Mouse (Mus musculus) forebrain, embryonic 16.5 days (tissue): Measurements from ENCODE around the gene Gm20388. TPM values are rescaled to one million over a fixed set of nuclear protein-coding genes. Genes with fewer than 3 reads are reported as not detected.

ENCODE experiments used
- ATAC-seq: fragments of 200-750 bp; cut with Nextera tagmentation; 2 replicates; pipeline ENCODE4 v1.8.0; 2017; ENCODE audit warnings: mild to moderate bottlenecking, moderate library complexity
- H3K27ac ChIP-seq: fragments of 300-500 bp; sonication (generic); 2 replicates; pipeline ENCODE4 v1.5.1; 2014; ENCODE audit warnings: low read length, control low read depth
- H3K27me3 ChIP-seq: fragments of 300-500 bp; sonication (generic); replicated peaks from 2 replicates; pipeline ENCODE4 v1.6.1; 2014; ENCODE audit warnings: low read length; ENCODE audit not compliant: control insufficient read depth, insufficient read depth
- H3K36me3 ChIP-seq: fragments of 300-500 bp; sonication (generic); 2 replicates; pipeline ENCODE4 v1.6.1; 2014; ENCODE audit not compliant: control insufficient read depth, insufficient read depth
- H3K4me1 ChIP-seq: fragments of 300-500 bp; sonication (generic); replicated peaks from 2 replicates; pipeline ENCODE4 v1.6.1; 2014; ENCODE audit warnings: low read length; ENCODE audit not compliant: control insufficient read depth, insufficient read depth
- H3K4me2 ChIP-seq: fragments of 300-500 bp; sonication (generic); 2 replicates; pipeline ENCODE4 v1.6.1; 2014; ENCODE audit warnings: mild to moderate bottlenecking, low read length, control low read depth
- H3K4me3 ChIP-seq: fragments of 300-500 bp; sonication (generic); replicated peaks from 2 replicates; pipeline ENCODE4 v1.5.1; 2014; ENCODE audit warnings: mild to moderate bottlenecking, low read length, control low read depth
- H3K9ac ChIP-seq: fragments of 300-500 bp; sonication (generic); replicated peaks from 2 replicates; pipeline ENCODE4 v1.6.1; 2014; ENCODE audit warnings: low read depth, low read length, control low read depth
- H3K9me3 ChIP-seq: fragments of 300-500 bp; sonication (generic); 2 replicates; pipeline ENCODE4 v1.6.1; 2016; ENCODE audit warnings: low read length; ENCODE audit not compliant: control insufficient read depth
- WGBS: fragments of 180-500 bp; shearing (Covaris S2); extraction: QIAGEN DNeasy Blood & Tissue Kit; methylation state at CpG from one replicate; pipeline ENCODE4 v1.1.7; 2014; 5-methylcytosine and 5-hydroxymethylcytosine counted together
- polyA plus RNA-seq: library from polyadenylated mRNA; unstranded; fragments of >200 nt; fragmentation: Nextera tagmentation; extraction: Ambion mirVana; gene quantifications from 2 replicates; pipeline ENCODE4 v1.2.1, GENCODE M21; 2015

The Gm20388 gene
- polyA plus RNA-seq, 1 experiment from 2014 or later, result 4.7 TPM

DNA sequence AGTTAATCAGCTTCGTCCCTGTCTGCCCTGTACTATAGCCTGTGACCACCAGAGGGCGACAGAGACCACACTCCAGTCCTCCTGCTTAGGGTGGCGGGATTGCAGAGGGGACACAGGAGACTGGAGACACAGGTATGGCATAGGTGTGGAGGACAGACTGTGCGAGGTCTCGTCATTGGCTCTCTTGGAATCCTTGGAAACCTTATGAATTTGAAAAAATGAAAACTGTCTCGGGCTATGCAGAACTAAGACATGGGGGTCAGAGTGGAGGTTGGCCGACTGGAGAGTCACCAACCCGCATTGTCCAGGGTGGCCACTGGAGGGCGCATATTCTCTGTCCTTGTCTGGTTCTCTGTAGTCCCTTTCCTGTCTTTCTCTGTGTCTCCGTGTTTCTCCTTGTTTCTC, 268.4 kb downstream of the Gm20388 start:
- no peak overlapping the region for H3K4me3 ChIP-seq
- WGBS, result 0% methylated on average over 10 of the region's 10 CpGs
- no peaks in the 10 kb centered on the region for H3K27me3 ChIP-seq
- no peaks in the 10 kb centered on the region for H3K36me3 ChIP-seq
- H3K4me2 ChIP-seq, result peak overlapping the region; percentile 37
- peak; percentile 79 for ATAC-seq
- no peak overlapping the region for H3K9ac ChIP-seq
- H3K4me1 ChIP-seq, result peaks cover 33% of the 10 kb centered on the region
- no peaks in the 10 kb centered on the region for H3K9me3 ChIP-seq
- 0 out of 2 replicates have a peak overlapping the region, but pooled peaks have one; percentile 5 for H3K27ac ChIP-seq

DNA sequence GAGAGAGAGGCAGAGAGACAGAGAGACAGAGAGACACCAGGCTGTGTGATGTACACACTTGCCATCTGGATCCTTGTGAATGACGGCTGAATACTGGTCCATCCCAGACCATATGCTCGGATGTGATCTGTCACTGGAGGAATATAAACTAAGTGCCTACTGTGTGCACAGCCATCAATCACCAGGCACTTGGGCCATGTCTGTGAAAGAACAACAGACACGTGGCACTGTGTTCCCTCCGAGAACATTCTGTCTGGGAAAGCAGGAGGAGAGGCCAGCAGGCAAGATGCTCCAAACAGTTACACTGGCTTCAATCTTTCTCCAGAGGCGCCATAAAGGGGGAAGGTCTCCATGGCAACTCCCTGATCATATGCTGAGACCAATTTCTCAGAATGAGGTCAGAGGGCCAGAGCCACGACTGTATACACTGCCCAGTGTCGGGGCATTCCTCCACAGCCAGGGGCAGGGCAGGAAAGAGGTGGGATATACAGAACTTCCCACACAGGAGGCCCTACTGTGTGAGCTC, 269.9 kb downstream of the Gm20388 start:
- H3K27me3 ChIP-seq, result no peaks in the 10 kb centered on the region
- H3K9ac ChIP-seq, result no peak overlapping the region
- H3K4me2 ChIP-seq, result no peak overlapping the region
- H3K4me3 ChIP-seq, result no peak overlapping the region
- peaks cover 45% of the 10 kb centered on the region for H3K4me1 ChIP-seq
- no peak for ATAC-seq
- WGBS, result 34% methylated on average over 7 of the region's 7 CpGs
- H3K27ac ChIP-seq, result no peak overlapping the region
- no peaks in the 10 kb centered on the region for H3K9me3 ChIP-seq
- no peaks in the 10 kb centered on the region for H3K36me3 ChIP-seq

DNA sequence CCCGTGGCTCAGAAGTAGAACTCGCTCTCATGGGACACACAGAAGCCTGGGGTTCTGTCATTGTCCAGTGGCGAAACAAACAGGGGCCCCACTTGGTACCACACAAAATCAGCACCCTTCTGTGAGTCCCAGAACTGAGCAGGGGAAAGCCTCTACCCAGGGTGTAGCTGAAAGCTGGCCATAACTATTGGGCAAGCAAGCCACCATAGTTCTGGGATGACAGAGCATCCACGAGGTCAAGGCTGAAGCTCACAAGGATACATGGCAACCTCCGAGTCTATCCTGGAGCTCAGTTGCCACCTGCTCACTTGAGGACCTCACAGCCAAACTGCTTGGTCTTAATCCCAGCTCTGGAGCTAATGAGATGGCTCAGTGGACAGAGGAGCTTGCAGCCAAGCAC, 270.6 kb downstream of the Gm20388 start:
- Histone ChIP-seq H3K27ac (no peak overlapping the region), H3K9ac (no peak overlapping the region), H3K4me3 (no peak overlapping the region), H3K9me3 (no peaks in the 10 kb centered on the region), H3K4me1 (peaks cover 48% of the 10 kb centered on the region), H3K36me3 (no peaks in the 10 kb centered on the region), H3K4me2 (no peak overlapping the region), H3K27me3 (no peaks in the 10 kb centered on the region)
- WGBS, result 86% methylated on average over 5 of the region's 5 CpGs
- no peak for ATAC-seq

DNA sequence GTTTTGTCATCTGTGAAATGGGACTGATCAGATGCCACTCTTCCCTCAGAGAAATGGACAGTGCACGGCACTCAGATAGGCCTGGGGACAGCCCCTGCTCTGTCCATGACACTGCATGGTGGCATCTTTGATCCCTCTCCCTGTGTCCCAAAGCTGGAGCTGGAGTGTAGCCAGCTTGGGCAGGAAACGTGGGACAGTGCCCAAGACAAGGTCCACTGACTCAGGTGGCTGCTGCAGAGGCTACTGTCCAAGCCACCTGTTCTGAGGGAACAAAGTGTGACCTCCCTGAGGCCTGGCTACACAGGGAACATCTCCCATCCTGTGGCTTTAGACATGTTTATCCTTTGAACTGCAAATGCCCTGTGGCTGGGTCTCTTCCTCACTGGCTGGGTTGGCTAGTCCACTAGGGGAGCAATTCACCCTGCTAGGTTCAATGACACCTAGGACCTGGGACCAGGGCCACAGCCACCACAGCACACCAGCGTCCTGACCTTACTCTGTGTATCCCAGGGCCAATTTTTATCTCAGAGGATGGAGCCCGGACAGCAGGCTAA, 271.3 kb downstream of the Gm20388 start:
- Histone ChIP-seq H3K4me2 (no peak overlapping the region), H3K36me3 (no peaks in the 10 kb centered on the region), H3K9me3 (no peaks in the 10 kb centered on the region), H3K27me3 (no peaks in the 10 kb centered on the region), H3K4me1 (peaks cover 46% of the 10 kb centered on the region), H3K4me3 (no peak overlapping the region), H3K27ac (no peak overlapping the region), H3K9ac (no peak overlapping the region)
- no peak for ATAC-seq
- 83% methylated on average over 4 of the region's 4 CpGs for WGBS

DNA sequence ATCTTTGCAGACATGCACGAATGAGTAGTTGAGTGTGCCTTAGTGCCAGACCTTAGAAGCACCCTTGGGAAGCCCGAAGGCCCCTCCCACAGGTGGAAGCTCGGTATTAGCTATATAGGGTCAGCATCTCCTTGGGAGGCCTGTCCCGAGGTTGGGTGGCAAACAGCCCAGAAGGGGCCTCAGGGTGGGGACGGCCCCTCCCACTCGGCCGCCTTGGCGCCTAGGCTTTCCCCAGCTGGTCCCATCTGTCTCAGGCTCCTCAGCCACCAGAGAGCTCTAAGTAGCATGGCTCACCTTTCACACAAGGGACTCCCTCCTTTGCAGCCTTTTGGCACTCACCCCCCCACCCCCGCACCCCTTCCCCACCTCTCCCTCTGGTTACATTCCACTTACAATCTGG, 273.7 kb downstream of the Gm20388 start:
- Histone ChIP-seq H3K27me3 (no peaks in the 10 kb centered on the region), H3K4me2 (no peak overlapping the region), H3K27ac (no peak overlapping the region), H3K4me3 (no peak overlapping the region), H3K4me1 (peaks cover 28% of the 10 kb centered on the region), H3K9me3 (no peaks in the 10 kb centered on the region), H3K36me3 (no peaks in the 10 kb centered on the region), H3K9ac (no peak overlapping the region)
- WGBS, result 34% methylated on average over 9 of the region's 9 CpGs
- ATAC-seq, result no peak

DNA sequence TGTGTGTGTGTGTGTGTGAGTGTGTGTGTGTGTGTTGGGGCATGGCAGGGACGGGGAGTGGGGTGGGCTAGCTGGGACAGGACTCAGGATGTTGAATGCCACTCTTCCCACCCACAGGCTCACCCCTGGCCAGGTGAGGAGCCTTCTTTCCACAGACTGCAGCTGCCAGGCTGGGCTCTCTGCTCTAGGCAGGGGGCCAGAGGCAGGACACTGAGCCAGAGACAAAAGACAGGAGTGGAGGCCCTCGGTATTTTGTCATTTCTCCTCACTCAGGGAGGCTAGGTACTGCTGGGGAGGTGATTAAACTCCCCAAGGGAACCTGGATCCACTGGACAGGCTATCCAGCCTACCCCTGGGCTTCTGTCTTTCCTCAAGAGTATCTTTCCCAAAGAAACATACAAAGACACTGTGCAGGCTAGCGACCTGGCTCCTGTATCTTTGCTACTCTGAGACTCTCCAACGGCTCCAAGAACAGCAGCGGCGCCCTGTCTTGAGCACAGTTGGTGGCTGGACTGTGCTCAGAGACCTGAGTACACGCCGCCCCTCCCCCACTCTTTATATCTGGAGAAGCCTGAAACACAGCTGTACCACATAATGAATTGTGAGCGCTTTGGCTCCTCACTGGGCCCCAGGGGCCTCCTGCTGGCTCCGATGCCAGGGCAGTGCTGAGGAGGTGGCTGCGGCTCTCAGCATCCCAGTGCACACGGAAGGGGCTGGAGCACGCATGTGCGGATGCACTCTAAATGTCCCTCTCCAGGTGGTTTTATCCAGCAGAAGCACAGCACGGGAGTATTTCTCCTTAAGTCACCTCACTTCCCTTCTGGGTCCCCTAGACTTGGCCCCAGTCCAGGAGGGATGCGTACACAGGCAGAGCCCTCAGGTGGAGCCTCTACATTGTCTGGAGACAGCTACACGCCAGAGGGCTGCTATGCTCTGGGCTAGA, 274.5 kb downstream of the Gm20388 start:
- ATAC-seq, result peak; percentile 46
- Histone ChIP-seq H3K4me2 (no peak overlapping the region), H3K9me3 (no peaks in the 10 kb centered on the region), H3K4me1 (peaks cover 28% of the 10 kb centered on the region), H3K27me3 (no peaks in the 10 kb centered on the region), H3K4me3 (no peak overlapping the region), H3K9ac (no peak overlapping the region), H3K36me3 (no peaks in the 10 kb centered on the region), H3K27ac (no peak overlapping the region)
- WGBS, result 11% methylated on average over 17 of the region's 17 CpGs

DNA sequence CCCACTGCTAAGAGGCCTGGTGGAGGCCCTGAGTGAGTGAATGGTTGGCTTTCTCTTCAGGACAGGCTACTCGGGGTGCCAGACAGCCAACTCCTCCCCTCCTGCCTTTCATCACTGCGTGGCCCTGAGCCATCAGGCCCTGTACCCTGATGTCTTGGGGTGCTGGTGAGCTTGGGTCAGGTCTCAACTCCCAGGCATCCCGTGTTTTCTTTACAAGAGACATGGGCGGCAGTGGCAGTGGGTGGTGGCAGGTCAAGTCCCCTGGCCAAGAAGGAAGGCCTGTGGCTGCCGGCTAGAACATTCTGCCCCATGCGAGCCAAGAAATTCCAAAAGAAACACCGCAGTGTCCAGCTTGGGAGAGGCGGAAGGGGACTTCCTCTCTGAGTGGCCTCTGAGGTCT, 275.8 kb downstream of the Gm20388 start:
- no peaks in the 10 kb centered on the region for H3K9me3 ChIP-seq
- no peak overlapping the region for H3K4me3 ChIP-seq
- no peak overlapping the region for H3K27ac ChIP-seq
- peak; percentile 10; the same call in 1 of the 2 replicates for ATAC-seq
- peaks cover 33% of the 10 kb centered on the region for H3K4me1 ChIP-seq
- no peaks in the 10 kb centered on the region for H3K36me3 ChIP-seq
- H3K9ac ChIP-seq, result no peak overlapping the region
- WGBS, result 60% methylated on average over 8 of the region's 8 CpGs
- H3K27me3 ChIP-seq, result no peaks in the 10 kb centered on the region
- no peak overlapping the region for H3K4me2 ChIP-seq

DNA sequence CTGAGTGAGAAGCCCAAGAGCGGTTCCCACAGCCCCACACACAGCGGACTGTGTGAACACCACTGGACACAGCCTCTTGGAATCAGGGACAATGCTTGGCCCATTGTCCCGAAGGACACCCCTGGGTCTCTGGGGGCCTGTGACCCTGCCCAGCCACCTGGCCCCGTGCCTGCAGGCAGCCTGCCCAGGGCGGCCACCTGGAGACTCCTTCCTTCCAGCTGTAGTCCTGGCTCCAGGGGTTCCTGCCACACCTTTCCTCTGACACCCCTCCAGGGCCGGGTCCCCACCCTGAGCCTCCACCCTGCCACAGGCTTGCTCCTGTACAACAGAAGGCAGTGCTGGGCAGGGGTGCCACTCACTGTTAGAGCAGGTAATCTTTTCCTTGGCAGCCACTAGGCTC, 277.9 kb downstream of the Gm20388 start:
- Histone ChIP-seq H3K9me3 (no peaks in the 10 kb centered on the region), H3K4me1 (peaks cover 35% of the 10 kb centered on the region), H3K27ac (no peak overlapping the region), H3K27me3 (no peaks in the 10 kb centered on the region), H3K9ac (no peak overlapping the region), H3K4me2 (no peak overlapping the region), H3K36me3 (no peaks in the 10 kb centered on the region), H3K4me3 (no peak overlapping the region)
- 85% methylated on average over 6 of the region's 6 CpGs for WGBS
- ATAC-seq, result no peak

DNA sequence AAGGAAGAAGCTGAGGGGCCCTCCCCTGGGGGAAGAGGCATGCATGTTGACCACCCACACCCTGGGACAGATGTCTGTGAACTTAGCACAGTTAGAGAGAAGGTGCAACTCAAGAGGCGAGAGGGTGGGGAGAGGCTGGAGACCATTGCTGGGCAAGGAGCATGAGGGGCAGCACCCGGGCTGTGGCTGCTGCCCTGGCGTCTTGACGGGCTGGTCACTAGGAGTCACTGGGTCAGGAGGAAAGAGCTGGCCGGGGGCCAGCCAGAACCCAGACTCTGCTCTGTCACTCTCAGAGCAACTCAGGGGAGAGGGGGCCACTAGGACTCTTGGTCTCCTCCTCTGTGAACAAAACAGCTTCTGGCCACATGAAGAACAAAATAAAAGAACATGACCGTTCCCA, 278.8 kb downstream of the Gm20388 start:
- H3K36me3 ChIP-seq, result no peaks in the 10 kb centered on the region
- no peak overlapping the region for H3K9ac ChIP-seq
- no peaks in the 10 kb centered on the region for H3K27me3 ChIP-seq
- H3K4me2 ChIP-seq, result no peak overlapping the region
- no peak overlapping the region for H3K27ac ChIP-seq
- WGBS, result 87% methylated on average over 6 of the region's 6 CpGs
- H3K4me3 ChIP-seq, result no peak overlapping the region
- peaks cover 33% of the 10 kb centered on the region for H3K4me1 ChIP-seq
- ATAC-seq, result no peak
- no peaks in the 10 kb centered on the region for H3K9me3 ChIP-seq
